Mouse (Mus musculus) embryo, embryonic 10.5 days (tissue): ENCODE measurements around the gene Vmn1r236.

Experiments
- DNase-seq: peaks from one replicate; pipeline ENCODE4 v3.0.0-alpha.2; 2015; ENCODE audit warnings: low spot score

Vmn1r236 gene

GRCm38 (mm10) chr17:21282642-21283041 lies at the start of gene Vmn1r236:
Gene Vmn1r236 (plus strand): TSS chr17:21282942.
- no peak for DNase-seq

- DNase-seq: no peak
Observed at GRCm38 (mm10) chr17:21256111-21256510, 26.6 kb upstream of the Vmn1r236 start, which contains the start of gene Vmn1r235. Gene Vmn1r235 (plus strand): TSS chr17:21256411.

GRCm38 (mm10) chr17:21272103-21272502 lies 10.6 kb upstream of the Vmn1r236 start:
- peak; percentile 72 for DNase-seq

- DNase-seq: no peak
Observed at GRCm38 (mm10) chr17:21284395-21284794, 1.7 kb downstream of the Vmn1r236 start.

GRCm38 (mm10) chr17:21289695-21290094 lies 7.0 kb downstream of the Vmn1r236 start:
- DNase-seq: no peak

GRCm38 (mm10) chr17:21311565-21311964 lies 28.8 kb downstream of the Vmn1r236 start, which contains the start of gene Vmn1r237:
Gene Vmn1r237 (plus strand): TSS chr17:21311865.
- DNase-seq: no peak
